Mouse (Mus musculus) heart, adult 8-10 months (tissue): Measurements from ENCODE around the gene Sestd1. TPM values are rescaled to one million over a fixed set of nuclear protein-coding genes. Genes with fewer than 3 reads are reported as not detected.

ENCODE experiments used
- DNase-seq: peaks from one replicate; pipeline ENCODE4 v3.0.0; 2022; ENCODE audit warnings: low spot score
- total RNA-seq, 4 experiments: library from RNA; stranded (reverse); gene quantifications; 2 replicates each; pipeline ENCODE4 v1.2.4; 2022

The Sestd1 gene
- 10 to 100 TPM; 16.3 to 19.4 (median 17.2) TPM for total RNA-seq

- DNase-seq = peak; percentile 68
Measured at GRCm38 (mm10) chr2:77280512-77281409, at the start of gene Sestd1. TSS of gene Sestd1 (minus strand) at chr2:77280592.

DNA sequence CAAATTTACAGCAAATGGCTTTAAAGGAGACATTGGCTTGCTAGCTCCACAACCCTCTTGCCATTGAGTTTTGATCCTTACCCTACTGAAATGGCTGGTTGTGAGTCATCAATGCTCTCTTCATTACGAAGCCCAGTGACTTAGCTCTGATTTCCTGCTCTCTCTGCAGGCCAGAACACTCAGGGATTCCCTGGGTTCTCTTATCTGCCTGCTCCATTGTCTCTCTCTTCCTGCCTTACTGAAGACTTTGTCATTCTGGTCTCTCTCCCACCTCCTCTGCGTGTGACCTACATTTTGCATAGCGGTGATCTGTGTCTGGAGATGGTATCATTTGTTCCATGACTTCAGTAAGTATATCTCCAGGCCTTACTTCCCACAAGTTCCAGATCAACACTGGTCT is 46.9 kb upstream of the Sestd1 start:
- no peak for DNase-seq

GRCm38 (mm10) chr2:77323739-77324138 is 43.3 kb upstream of the Sestd1 start:
- DNase-seq = no peak

GRCm38 (mm10) chr2:77323156-77323555 is 42.8 kb upstream of the Sestd1 start:
- no peak for DNase-seq

GRCm38 (mm10) chr2:77319196-77319595 is 38.8 kb upstream of the Sestd1 start:
- no peak for DNase-seq

GRCm38 (mm10) chr2:77316961-77317360 is 36.6 kb upstream of the Sestd1 start:
- peak; percentile 65 for DNase-seq

DNA sequence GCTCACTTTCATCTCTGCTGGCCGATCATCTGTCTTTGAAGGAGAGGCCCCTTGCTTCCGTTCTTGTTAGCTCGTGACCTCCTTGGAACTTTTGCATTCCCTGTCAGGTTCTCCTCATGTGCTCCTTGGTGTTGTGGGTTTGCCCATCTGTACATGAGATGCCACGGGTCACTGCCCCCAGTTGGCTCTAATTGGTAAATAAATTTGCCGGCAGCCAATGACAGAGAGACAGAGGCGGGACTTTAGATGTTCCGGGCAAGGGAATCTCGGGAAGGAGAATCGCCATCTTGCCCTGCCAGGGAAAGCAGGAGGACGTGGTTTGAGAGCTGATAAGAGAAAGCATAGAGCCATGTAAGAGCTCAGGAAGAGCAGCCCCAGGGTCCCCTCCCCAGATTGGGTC is 33.5 kb upstream of the Sestd1 start:
- DNase-seq = no peak

DNA sequence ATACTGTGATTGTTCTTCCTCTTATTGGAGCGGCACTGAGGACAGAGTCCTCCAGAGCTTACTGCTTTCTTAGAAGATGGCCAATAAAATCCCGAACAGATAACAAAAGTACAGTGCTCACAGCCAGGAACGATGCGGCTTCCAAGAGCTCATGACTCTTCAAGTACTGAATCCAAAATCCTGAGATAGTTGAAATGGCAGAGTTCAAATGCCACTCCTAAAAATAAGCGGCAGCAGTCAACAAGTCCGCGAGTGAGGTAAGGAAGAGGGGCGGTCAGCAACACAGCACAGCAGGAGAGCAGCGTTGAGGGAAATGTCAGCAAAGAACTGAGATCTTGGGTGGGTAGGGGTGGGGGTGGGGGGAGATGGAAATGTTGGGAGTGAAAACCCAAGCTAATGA is 32.2 kb upstream of the Sestd1 start:
- peak; percentile 52 for DNase-seq

- DNase-seq = peak; percentile 67
Measured at GRCm38 (mm10) chr2:77309313-77309712, 28.9 kb upstream of the Sestd1 start.

- DNase-seq = no peak
Measured at GRCm38 (mm10) chr2:77304494-77304893, 24.1 kb upstream of the Sestd1 start.

GRCm38 (mm10) chr2:77303716-77304115 is 23.3 kb upstream of the Sestd1 start:
- no peak for DNase-seq

DNA sequence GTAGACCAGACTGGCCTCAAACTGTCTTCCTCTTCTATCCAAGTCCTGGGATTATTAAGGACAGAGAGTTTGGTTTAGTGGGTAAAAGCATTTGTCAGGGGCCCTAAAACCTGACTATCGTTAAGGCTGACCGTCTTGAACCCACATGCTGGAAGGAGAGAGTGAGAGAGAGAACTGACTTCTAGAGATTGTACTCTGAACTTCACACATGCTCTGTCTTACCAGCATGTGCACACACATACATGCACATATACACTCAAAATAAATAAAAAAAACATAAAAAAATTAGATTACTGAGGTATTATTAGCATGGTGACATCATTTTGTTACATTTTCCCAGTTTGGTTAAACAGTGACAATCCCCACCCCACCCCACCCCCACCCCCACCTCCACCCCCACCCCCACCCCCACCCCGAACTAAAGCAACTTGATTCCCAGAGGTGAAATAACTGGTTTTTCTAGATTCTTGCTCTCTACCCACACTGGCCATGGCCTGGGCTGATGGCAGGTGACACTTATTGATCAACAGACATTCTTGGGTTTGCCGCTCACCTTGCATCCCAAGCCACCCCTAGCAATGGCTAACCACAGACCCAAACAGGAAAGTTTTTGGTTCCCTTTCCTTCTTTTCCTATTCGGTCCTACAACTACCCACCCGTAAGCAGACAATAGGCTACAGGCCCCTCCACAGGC is 22.4 kb upstream of the Sestd1 start:
- no peak for DNase-seq

- DNase-seq = no peak
Measured at GRCm38 (mm10) chr2:77301687-77302389, 21.4 kb upstream of the Sestd1 start.

DNA sequence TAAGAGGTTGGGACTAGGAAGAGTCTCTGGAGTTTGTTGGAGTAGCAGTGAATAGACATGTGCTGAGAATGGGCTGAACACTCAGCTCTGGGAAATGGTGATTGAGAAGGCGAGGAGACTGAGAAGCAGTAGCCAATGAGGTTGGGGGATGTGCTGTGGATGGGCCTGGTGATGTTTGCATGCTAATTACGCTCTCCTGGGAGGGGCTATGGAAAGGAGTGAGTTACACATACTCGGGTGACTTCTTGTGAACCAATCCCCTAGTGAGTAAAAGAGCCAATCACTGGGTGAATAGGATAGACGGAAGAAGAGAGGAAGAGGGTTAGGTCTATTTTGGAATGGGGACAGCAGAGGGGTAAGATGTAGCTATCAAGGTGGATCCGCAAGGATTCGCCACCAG is 9.3 kb upstream of the Sestd1 start:
- no peak for DNase-seq

GRCm38 (mm10) chr2:77286755-77287154 is 6.4 kb upstream of the Sestd1 start:
- DNase-seq = no peak

DNA sequence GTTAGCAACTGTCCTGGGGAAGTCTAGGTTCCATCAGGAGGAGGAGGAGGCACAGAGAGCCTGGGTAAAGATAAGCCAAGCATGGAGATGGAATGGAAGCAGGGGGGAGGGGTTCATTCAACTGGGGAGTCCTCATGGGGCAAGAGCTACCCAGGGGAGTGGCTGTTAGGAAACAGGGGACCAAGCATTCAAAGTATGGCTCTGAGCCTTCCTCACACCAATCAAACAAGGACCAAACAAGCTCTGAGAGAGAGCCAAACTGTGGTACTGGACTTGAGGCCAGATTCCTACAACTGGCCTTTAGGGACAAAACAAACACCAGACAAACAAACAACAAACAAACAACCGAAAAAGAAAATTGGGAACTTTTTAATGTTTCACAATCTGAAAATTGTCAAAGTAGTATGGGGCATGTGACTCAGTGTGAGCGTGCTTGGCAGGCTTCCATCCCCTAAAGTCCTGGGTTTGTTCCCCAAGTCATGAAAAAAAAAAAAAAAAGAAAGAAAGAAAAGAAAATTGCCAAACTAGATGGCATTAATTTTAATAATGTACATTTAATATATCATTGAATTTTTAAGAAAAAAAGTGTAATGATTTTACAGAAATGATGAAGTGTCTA is 4.0 kb upstream of the Sestd1 start:
- DNase-seq = no peak

DNA sequence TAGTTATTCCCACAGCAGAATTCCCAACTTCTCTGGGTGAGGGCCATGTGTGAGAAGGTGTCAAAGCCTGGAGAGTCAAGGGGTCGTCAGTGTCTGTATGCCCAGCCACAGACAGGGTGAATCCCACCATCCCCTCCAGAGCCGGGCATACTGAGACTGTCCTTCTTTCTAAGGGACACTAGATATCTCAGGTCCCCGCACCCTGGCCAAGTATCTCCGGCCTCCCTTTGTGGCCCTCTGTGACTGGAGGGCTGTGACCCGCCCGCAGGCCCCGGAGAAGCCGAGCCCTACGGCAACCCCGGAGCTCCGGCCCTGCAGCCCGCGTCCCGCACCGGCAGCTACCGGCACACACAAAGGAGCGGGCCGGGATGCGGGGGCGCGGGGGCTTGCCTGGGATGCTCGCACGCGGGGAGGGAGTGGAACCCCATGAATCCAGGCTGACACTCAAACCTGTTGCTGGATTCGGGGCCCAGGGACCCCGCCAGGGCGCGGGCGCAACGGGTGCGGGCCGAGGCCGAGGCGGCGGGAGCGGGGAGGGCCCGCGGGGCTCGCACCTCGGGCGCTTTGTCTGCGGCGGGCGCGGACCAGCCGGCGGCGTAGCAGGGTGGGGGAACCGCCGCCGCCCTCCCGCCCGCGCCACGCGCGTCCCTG is 406 bp downstream of the Sestd1 start:
- no peak for DNase-seq

DNA sequence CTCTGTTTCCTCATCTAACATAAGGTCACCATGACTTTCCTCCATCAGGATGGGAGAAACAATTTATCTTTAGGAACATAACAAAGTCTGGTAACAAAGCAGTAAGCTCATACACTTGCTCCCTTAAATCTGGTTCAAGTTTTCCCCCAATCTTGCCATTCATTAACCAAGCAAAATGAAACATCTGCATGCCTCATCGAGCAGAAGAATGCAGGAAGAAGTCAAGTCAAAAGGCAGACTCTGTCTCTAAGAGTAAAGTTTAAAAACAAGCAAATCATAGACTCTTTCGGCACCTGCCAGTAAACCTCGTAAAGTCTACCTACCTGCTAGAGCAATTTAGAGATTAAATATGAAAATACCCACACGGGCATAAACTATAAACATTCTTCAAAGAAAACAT is 3.1 kb downstream of the Sestd1 start:
- DNase-seq = no peak

DNA sequence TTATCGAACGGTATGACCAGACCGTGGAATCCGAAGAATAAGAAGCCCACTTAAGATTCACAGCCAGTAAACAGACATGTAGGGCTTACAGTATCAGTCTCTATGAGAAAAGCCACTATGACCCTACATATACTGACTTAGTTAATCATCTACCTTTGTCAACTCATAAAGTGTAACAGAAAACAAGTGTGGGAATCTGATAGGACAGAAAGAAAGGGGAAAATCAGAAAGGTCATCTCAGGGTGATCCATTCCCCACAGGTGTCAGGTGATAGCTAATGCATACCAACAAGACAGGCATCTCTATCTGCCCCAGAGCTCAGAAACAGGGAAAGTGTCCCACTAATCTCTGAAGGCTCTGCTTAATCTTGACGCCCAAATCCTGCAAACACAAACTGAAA is 4.5 kb downstream of the Sestd1 start:
- DNase-seq = no peak

GRCm38 (mm10) chr2:77274976-77275641 is 5.3 kb downstream of the Sestd1 start:
- no peak for DNase-seq

DNA sequence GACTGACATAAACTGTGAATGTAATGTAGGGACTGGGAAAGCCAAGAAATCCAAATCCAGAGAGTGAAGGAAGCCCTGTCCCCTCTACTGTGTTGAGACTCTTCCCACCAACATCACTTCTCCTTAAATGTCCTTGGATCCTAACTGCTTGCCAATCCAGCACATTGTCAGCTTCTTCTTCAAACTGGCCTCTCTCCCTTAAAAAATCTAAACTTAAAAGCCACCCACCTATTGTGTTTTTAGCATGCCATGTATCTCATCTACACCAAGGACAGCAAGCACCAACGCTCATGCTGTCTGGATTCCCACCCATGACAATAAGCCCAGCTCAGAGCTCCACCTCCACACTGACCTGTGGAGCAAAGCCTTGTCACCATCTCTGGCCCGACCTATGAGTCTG is 7.4 kb downstream of the Sestd1 start:
- no peak for DNase-seq
